Mouse (Mus musculus) bone marrow macrophage, adult 2 months (primary cell): Measurements from ENCODE around the gene Dthd1. TPM values are rescaled to one million over a fixed set of nuclear protein-coding genes. Genes with fewer than 3 reads are reported as not detected.
A peak's percentile ranks its signal among the peaks of the same experiment; 100 is the strongest.

Source experiments
- H3K27ac ChIP-seq: 2 replicates; pipeline ENCODE4 v1.5.1; 2012; ENCODE audit warnings: low read depth, low read length; ENCODE audit not compliant: insufficient read depth
- H3K4me1 ChIP-seq: 2 replicates; pipeline ENCODE4 v1.6.1; 2012; ENCODE audit warnings: low read length; ENCODE audit not compliant: control insufficient read depth, insufficient read depth
- H3K4me3 ChIP-seq: 2 replicates; pipeline ENCODE4 v1.5.1; 2012; ENCODE audit warnings: mild to moderate bottlenecking, low read length, moderate library complexity; ENCODE audit not compliant: insufficient read depth
- CTCF ChIP-seq: IDR thresholded peaks from 2 replicates; pipeline ENCODE4 v1.5.1; 2012; ENCODE audit warnings: low read depth, mild to moderate bottlenecking, low read length, moderate library complexity
- POLR2A ChIP-seq: IDR thresholded peaks from 2 replicates; pipeline ENCODE4 v1.6.1; 2012; ENCODE audit warnings: mild to moderate bottlenecking, low read depth, low read length, borderline replicate concordance
- polyA plus RNA-seq: library from polyadenylated mRNA; stranded (reverse); fragments of >200 nt; gene quantifications from 2 replicates; pipeline ENCODE4 v1.2.4, GENCODE M21; 2012; ENCODE audit not compliant: missing spikeins, insufficient read depth, insufficient read length

The Dthd1 gene
- polyA plus RNA-seq, 1 experiment: not detected

- Histone ChIP-seq H3K4me1 (no peaks in the 10 kb centered on the region), H3K27ac (no peak overlapping the region), H3K4me3 (no peak overlapping the region)
- TF ChIP-seq POLR2A (no peak), CTCF (no peak)
Observed at GRCm38 (mm10) chr5:62792776-62793175, 20.8 kb upstream of the Dthd1 start.

DNA sequence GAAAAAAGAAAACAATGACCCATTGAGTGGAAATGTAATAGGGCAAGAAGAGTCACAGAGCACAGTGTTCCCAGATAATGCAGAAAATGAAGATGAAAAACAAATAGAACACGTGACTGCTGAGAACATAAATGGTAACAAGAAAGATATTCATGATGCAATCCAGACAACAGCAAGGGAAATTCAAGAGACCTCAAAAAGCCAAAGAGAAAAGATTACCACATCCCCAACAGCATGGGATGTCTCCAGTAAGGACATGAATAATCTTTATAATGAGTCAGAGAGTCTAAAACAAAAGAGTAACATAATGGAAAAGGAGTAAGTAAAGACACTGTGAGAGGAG is 420 bp downstream of the Dthd1 start:
- H3K4me3 ChIP-seq: no peak overlapping the region
- TF ChIP-seq CTCF (no peak), POLR2A (no peak)
- peaks cover 6% of the 10 kb centered on the region; the same call in 1 of the 2 replicates for H3K4me1 ChIP-seq
- no peak overlapping the region for H3K27ac ChIP-seq

DNA sequence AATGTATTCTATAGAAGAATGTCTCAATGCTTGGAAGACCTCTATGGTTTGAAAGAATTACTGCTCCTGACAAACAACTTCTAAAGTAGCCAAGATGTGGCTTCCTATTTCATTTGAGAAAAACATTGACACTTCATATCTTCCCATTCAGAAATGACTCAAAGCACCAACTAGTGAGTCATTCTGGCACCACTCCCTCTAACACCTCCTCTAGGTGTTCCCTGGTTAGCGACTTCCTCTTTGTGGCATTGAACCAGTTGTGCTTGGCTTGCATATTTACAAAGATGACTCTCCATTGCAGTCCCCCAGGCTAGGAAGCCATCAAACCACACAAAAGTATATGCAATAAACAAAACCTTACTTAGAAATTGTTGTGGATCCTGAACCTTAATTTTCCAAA is 2.1 kb downstream of the Dthd1 start:
- TF ChIP-seq POLR2A: no peak
- TF ChIP-seq CTCF: no peak
- Histone ChIP-seq H3K4me3 (no peak overlapping the region), H3K27ac (no peak overlapping the region)

GRCm38 (mm10) chr5:62819567-62819966 is 5.9 kb downstream of the Dthd1 start:
- Histone ChIP-seq H3K4me3 (no peak overlapping the region), H3K4me1 (peaks cover 12% of the 10 kb centered on the region), H3K27ac (no peak overlapping the region)
- TF ChIP-seq CTCF (no peak), POLR2A (no peak)

More for the DNA sequence above, 2.1 kb downstream of the Dthd1 start:
- peaks cover 8% of the 10 kb centered on the region for H3K4me1 ChIP-seq

DNA sequence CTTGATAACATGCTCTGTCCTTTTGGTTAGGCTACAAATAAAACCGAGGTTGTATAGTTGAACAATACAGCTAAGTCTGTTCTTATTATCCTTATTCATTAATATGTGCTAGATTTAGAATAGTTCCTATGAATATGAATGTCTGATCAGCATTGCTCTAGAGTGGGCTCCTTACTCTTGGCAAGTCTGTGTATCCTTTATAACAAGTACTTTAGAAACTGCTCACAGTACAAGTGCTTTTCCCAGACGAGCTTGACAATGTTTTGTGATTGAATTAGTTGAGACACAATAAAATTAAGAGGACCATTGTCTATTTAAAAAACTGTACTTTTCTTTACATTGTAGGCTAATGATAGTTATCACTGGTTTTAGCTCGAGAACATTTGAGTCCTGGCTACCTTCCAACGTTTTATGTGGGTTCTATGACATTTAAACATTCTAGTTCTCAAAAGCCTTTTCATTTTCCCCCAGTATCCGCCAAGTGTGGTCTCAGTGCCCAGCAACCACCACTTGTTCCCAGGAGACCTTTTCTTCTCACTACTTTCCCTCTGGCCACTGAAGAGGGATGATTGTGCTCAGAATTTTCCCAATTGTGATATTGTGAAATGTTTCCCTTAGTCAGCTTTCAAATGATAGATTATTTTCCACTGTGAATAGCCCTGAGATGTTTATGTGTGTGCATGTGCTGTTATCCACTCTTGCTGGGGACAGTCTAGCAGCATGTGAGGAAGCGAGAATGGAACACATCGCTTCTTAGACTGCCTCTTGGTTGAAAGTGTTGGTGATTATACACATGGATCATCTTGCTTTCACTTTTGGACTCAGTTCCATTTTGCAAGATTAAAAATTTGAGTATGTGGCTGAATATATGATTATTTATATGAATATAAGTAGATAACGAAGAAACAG is 7.0 kb downstream of the Dthd1 start:
- Histone ChIP-seq H3K4me3 (no peak overlapping the region), H3K27ac (no peak overlapping the region), H3K4me1 (peaks cover 11% of the 10 kb centered on the region)
- TF ChIP-seq CTCF: no peak
- no peak for TF ChIP-seq POLR2A

GRCm38 (mm10) chr5:62842955-62843730 is 29.5 kb downstream of the Dthd1 start:
- TF ChIP-seq CTCF (no peak), POLR2A (no peak)

DNA sequence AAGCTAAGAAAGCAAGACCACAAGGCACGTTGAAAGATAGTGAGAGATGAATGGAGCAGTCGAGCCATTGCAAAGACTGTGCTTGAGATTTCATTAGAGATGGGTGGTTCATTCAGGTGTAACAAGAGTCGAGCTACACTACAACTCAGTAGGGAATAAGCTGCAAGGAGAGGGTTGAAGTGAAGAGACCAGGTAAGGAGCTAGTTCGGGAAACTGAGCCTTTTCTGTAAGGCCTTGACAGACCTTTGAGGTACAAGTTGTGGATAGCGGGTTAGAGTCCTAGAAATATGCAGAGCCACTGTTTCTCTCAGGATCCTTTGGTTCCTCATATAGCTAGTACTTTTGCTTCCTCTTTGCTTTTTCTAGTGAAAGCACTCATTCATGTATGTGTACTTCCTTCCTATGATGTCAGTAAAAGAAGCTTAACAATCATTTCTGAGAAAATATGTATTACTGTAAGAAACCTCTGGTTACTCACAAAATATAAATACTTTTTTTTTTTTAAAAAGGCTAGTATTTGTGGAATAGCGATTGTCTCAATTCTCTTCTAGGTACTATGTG is 33.0 kb downstream of the Dthd1 start:
- no peak overlapping the region for H3K4me3 ChIP-seq
- H3K27ac ChIP-seq: peak overlapping the region; percentile 79

More at GRCm38 (mm10) chr5:62842955-62843730, 29.5 kb downstream of the Dthd1 start:
- no peak overlapping the region for H3K27ac ChIP-seq
- peaks cover 16% of the 10 kb centered on the region for H3K4me1 ChIP-seq
- no peak overlapping the region for H3K4me3 ChIP-seq

GRCm38 (mm10) chr5:62851337-62851736 is 37.7 kb downstream of the Dthd1 start:
- TF ChIP-seq POLR2A (no peak), CTCF (no peak)
- Histone ChIP-seq H3K4me1 (peaks cover 11% of the 10 kb centered on the region), H3K4me3 (no peak overlapping the region), H3K27ac (no peak overlapping the region)

More for the DNA sequence above, 33.0 kb downstream of the Dthd1 start:
- H3K4me1 ChIP-seq: peaks cover 16% of the 10 kb centered on the region
- TF ChIP-seq CTCF (no peak), POLR2A (no peak)

- TF ChIP-seq CTCF (no peak), POLR2A (no peak)
- peaks cover 9% of the 10 kb centered on the region for H3K4me1 ChIP-seq
- no peak overlapping the region for H3K4me3 ChIP-seq
- no peak overlapping the region for H3K27ac ChIP-seq
Observed at GRCm38 (mm10) chr5:62854361-62854844, 40.8 kb downstream of the Dthd1 start.
